Mouse (Mus musculus) splenic B cell, adult 2 months (primary cell): ENCODE data around the gene Clec2h.
"Not testable (repeated sequence)": the region's sequence is repeated elsewhere in the genome, so short reads cannot be mapped to it uniquely, and the experiment has no call there.

ENCODE experiments used
- DNase-seq: peaks from one replicate; pipeline ENCODE4 v3.0.0-alpha.2; 2011; ENCODE audit warnings: low read depth, low spot score
- H3K27me3 ChIP-seq: 2 replicates; pipeline ENCODE4 v1.6.1; 2012; ENCODE audit warnings: mild to moderate bottlenecking, low read length, moderate library complexity, mixed read lengths; ENCODE audit not compliant: control insufficient read depth, poor library complexity, insufficient read depth, severe bottlenecking
- H3K36me3 ChIP-seq: 2 replicates; pipeline ENCODE4 v1.6.1; 2012; ENCODE audit warnings: mild to moderate bottlenecking, low read length, moderate library complexity, mixed read lengths; ENCODE audit not compliant: control insufficient read depth, poor library complexity, insufficient read depth, severe bottlenecking

Gene Clec2h

GRCm38 (mm10) chr6:128650827-128651226 lies 11.4 kb upstream of the Clec2h start:
- not testable (repeated sequence) for DNase-seq, H3K27me3 ChIP-seq, H3K36me3 ChIP-seq

- no peaks in the 10 kb centered on the region for H3K27me3 ChIP-seq
- no peak for DNase-seq
- no peaks in the 10 kb centered on the region for H3K36me3 ChIP-seq
Measured at GRCm38 (mm10) chr6:128652938-128653337, 9.2 kb upstream of the Clec2h start.

GRCm38 (mm10) chr6:128661249-128661648 lies 936 bp upstream of the Clec2h start:
- H3K27me3 ChIP-seq = no peaks in the 10 kb centered on the region
- H3K36me3 ChIP-seq = no peaks in the 10 kb centered on the region
- DNase-seq = no peak

GRCm38 (mm10) chr6:128669936-128670335 lies 7.8 kb downstream of the Clec2h start:
- Histone ChIP-seq H3K36me3 (no peaks in the 10 kb centered on the region), H3K27me3 (no peaks in the 10 kb centered on the region)
- DNase-seq = no peak

GRCm38 (mm10) chr6:128679574-128679973 lies 17.4 kb downstream of the Clec2h start:
- no peak for DNase-seq
- H3K36me3 ChIP-seq = no peaks in the 10 kb centered on the region
- H3K27me3 ChIP-seq = no peaks in the 10 kb centered on the region

GRCm38 (mm10) chr6:128701691-128702090 lies 39.5 kb downstream of the Clec2h start:
- H3K36me3 ChIP-seq = no peaks in the 10 kb centered on the region
- no peak for DNase-seq
- H3K27me3 ChIP-seq = no peaks in the 10 kb centered on the region

- H3K27me3 ChIP-seq = no peaks in the 10 kb centered on the region
- no peak for DNase-seq
- H3K36me3 ChIP-seq = no peaks in the 10 kb centered on the region
Measured at GRCm38 (mm10) chr6:128722959-128723358, 60.8 kb downstream of the Clec2h start, which contains the start of gene Klrb1. TSS of gene Klrb1 (minus strand) at chr6:128723059.
